Mouse (Mus musculus) stomach, postnatal 0 days (tissue): ENCODE measurements around the gene Slc2a8.

Experiments
- CTCF ChIP-seq: IDR thresholded peaks from 2 replicates; pipeline ENCODE4 v1.5.1; 2016; ENCODE audit warnings: antibody characterized with exemption, low read depth, mild to moderate bottlenecking, moderate library complexity
- EP300 ChIP-seq: optimal IDR thresholded peaks from 2 replicates; pipeline ENCODE3; 2016; ENCODE audit warnings: antibody characterized with exemption

DNA sequence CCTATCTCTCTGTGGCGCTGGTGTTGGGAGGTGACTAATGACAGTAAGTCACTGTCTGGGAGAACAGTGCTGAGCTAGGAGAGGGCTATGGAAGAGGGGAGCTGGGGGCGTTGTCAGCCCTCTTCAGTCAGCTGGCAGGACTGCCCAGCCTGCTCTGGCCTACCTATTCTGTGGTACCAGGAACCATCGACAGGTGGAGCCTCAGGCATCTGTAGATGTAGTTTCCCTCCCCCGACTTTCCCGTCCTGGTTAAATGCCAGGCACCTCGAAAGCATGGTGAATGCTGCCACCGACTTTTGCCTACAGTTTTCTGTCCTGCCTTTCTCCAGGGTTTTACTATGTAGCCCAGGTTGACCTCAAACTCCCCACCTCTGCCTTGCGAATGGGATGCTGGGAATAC lies 24.5 kb downstream of the Slc2a8 start:
- TF ChIP-seq CTCF (peak; percentile 58), EP300 (no peak)
